Mouse (Mus musculus) liver, adult 2 months (tissue): Measurements from ENCODE around the gene H2al1a.

Source experiments
- CTCF ChIP-seq: fragments of 200-500 bp; IDR thresholded peaks from 2 replicates; pipeline ENCODE4 v1.5.1; 2011; ENCODE audit warnings: low read depth, low read length, control low read depth
- POLR2A ChIP-seq: fragments of 200-500 bp; IDR thresholded peaks from 2 replicates; pipeline ENCODE4 v1.6.1; 2011; ENCODE audit warnings: low read length, control low read depth; ENCODE audit not compliant: insufficient read depth; ENCODE audit errors: extremely low read depth

GRCm38 (mm10) chrX:11288306-11288882 lies 10.7 kb upstream of the H2al1a start:
- TF ChIP-seq CTCF (no peak), POLR2A (no peak)
